Mouse (Mus musculus) bone marrow macrophage, adult 2 months (primary cell): ENCODE data around the gene Zbtb4.

Source experiments
- CTCF ChIP-seq: IDR thresholded peaks from 2 replicates; pipeline ENCODE4 v1.5.1; 2012; ENCODE audit warnings: low read depth, mild to moderate bottlenecking, low read length, moderate library complexity
- POLR2A ChIP-seq: IDR thresholded peaks from 2 replicates; pipeline ENCODE4 v1.6.1; 2012; ENCODE audit warnings: mild to moderate bottlenecking, low read depth, low read length, borderline replicate concordance

DNA sequence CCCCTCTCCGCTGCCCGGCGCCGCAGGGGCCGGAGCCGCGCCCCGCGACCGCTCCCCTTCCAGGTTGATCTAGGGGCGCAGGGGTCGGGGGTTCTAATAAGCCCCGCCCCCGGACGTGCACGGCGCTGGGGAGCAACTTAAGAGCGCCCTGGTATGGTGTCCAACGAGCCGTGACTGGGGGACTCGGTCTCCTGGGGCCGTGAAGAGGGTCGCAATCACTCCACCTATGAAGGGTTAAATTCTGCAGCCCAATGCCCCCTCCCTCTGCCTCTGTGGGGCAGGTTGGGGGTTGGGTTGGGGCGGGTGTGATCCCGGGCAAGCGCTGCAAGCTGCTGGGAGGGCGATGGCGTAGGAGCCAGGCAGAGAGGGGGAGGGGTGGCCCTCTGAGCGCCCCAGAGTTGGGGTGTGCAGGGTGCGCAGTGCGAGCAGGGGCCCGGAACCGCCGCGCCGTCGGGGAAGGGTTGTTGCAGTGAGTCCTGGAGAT, 456 bp downstream of the Zbtb4 start:
- no peak for TF ChIP-seq POLR2A
- TF ChIP-seq CTCF: no peak
